Mouse (Mus musculus): ENCODE results near the gene Agtpbp1.
"Not testable (repeated sequence)": the region's sequence is repeated elsewhere in the genome, so short reads cannot be mapped to it uniquely, and the experiment has no call there.

Agtpbp1 gene

GRCm38 (mm10) chr13:59584947-59585647 lies at the start of gene Agtpbp1, which contains the start of gene Naa35:
Agtpbp1 (minus strand) TSS chr13:59585227.
Naa35 (plus strand) TSS chr13:59585259.
- in situ Hi-C loops (cut with MboI; ENCODE audit: low pct_unique_long_range_greater_than_20kb in 1 of 2, low sequenced_read_pairs in 2 of 2, unreplicated experiment in 1 of 2) = no loop called here

GRCm38 (mm10) chr13:59634637-59635036 lies 49.6 kb upstream of the Agtpbp1 start:
- in situ Hi-C loops (cut with MboI; ENCODE audit: low pct_unique_long_range_greater_than_20kb in 1 of 2, low sequenced_read_pairs in 2 of 2, unreplicated experiment in 1 of 2) = no loop called here

- in situ Hi-C loops (cut with MboI; ENCODE audit: low pct_unique_long_range_greater_than_20kb in 1 of 2, low sequenced_read_pairs in 2 of 2, unreplicated experiment in 1 of 2) = no loop called here
Observed at GRCm38 (mm10) chr13:59626739-59627138, 41.7 kb upstream of the Agtpbp1 start.

- in situ Hi-C loops (cut with MboI; ENCODE audit: low pct_unique_long_range_greater_than_20kb in 1 of 2, low sequenced_read_pairs in 2 of 2, unreplicated experiment in 1 of 2) = no loop called here
Observed at GRCm38 (mm10) chr13:59624903-59625302, 39.9 kb upstream of the Agtpbp1 start.

- in situ Hi-C loops (cut with MboI; ENCODE audit: low pct_unique_long_range_greater_than_20kb in 1 of 2, low sequenced_read_pairs in 2 of 2, unreplicated experiment in 1 of 2) = no loop called here
Observed at GRCm38 (mm10) chr13:59624389-59624788, 39.4 kb upstream of the Agtpbp1 start.

GRCm38 (mm10) chr13:59621643-59622489 lies 36.8 kb upstream of the Agtpbp1 start:
- in situ Hi-C loops (cut with MboI; ENCODE audit: low pct_unique_long_range_greater_than_20kb in 1 of 2, low sequenced_read_pairs in 2 of 2, unreplicated experiment in 1 of 2) = no loop called here

GRCm38 (mm10) chr13:59618463-59618862 lies 33.4 kb upstream of the Agtpbp1 start:
- in situ Hi-C loops (cut with MboI; ENCODE audit: low pct_unique_long_range_greater_than_20kb in 1 of 2, low sequenced_read_pairs in 2 of 2, unreplicated experiment in 1 of 2) = no loop called here

GRCm38 (mm10) chr13:59615554-59615953 lies 30.5 kb upstream of the Agtpbp1 start:
- in situ Hi-C loops (cut with MboI; ENCODE audit: low pct_unique_long_range_greater_than_20kb in 1 of 2, low sequenced_read_pairs in 2 of 2, unreplicated experiment in 1 of 2) = no loop called here

GRCm38 (mm10) chr13:59615152-59615551 lies 30.1 kb upstream of the Agtpbp1 start:
- in situ Hi-C loops (cut with MboI; ENCODE audit: low pct_unique_long_range_greater_than_20kb in 1 of 2, low sequenced_read_pairs in 2 of 2, unreplicated experiment in 1 of 2) = no loop called here

GRCm38 (mm10) chr13:59613868-59614267 lies 28.8 kb upstream of the Agtpbp1 start:
- in situ Hi-C loops (cut with MboI; ENCODE audit: low pct_unique_long_range_greater_than_20kb in 1 of 2, low sequenced_read_pairs in 2 of 2, unreplicated experiment in 1 of 2) = no loop called here

GRCm38 (mm10) chr13:59610437-59610836 lies 25.4 kb upstream of the Agtpbp1 start:
- in situ Hi-C loops (cut with MboI; ENCODE audit: low pct_unique_long_range_greater_than_20kb in 1 of 2, low sequenced_read_pairs in 2 of 2, unreplicated experiment in 1 of 2) = no loop called here

- in situ Hi-C loops (cut with MboI; ENCODE audit: low pct_unique_long_range_greater_than_20kb in 1 of 2, low sequenced_read_pairs in 2 of 2, unreplicated experiment in 1 of 2) = no loop called here
Observed at GRCm38 (mm10) chr13:59609885-59610284, 24.9 kb upstream of the Agtpbp1 start.

- in situ Hi-C loops (cut with MboI; ENCODE audit: low pct_unique_long_range_greater_than_20kb in 1 of 2, low sequenced_read_pairs in 2 of 2, unreplicated experiment in 1 of 2) = no loop called here
Observed at GRCm38 (mm10) chr13:59605221-59605922, 20.3 kb upstream of the Agtpbp1 start.

- in situ Hi-C loops (cut with MboI; ENCODE audit: low pct_unique_long_range_greater_than_20kb in 1 of 2, low sequenced_read_pairs in 2 of 2, unreplicated experiment in 1 of 2) = no loop called here
Observed at GRCm38 (mm10) chr13:59604511-59604910, 19.5 kb upstream of the Agtpbp1 start.

- in situ Hi-C loops (cut with MboI; ENCODE audit: low pct_unique_long_range_greater_than_20kb in 1 of 2, low sequenced_read_pairs in 2 of 2, unreplicated experiment in 1 of 2) = no loop called here
Observed at GRCm38 (mm10) chr13:59603096-59603495, 18.1 kb upstream of the Agtpbp1 start.

GRCm38 (mm10) chr13:59592630-59593029 lies 7.6 kb upstream of the Agtpbp1 start:
- in situ Hi-C loops (cut with MboI; ENCODE audit: low pct_unique_long_range_greater_than_20kb in 1 of 2, low sequenced_read_pairs in 2 of 2, unreplicated experiment in 1 of 2) = no loop called here

GRCm38 (mm10) chr13:59592058-59592457 lies 7.0 kb upstream of the Agtpbp1 start:
- in situ Hi-C loops (cut with MboI; ENCODE audit: low pct_unique_long_range_greater_than_20kb in 1 of 2, low sequenced_read_pairs in 2 of 2, unreplicated experiment in 1 of 2) = not testable (repeated sequence)

GRCm38 (mm10) chr13:59590691-59591090 lies 5.7 kb upstream of the Agtpbp1 start:
- in situ Hi-C loops (cut with MboI; ENCODE audit: low pct_unique_long_range_greater_than_20kb in 1 of 2, low sequenced_read_pairs in 2 of 2, unreplicated experiment in 1 of 2) = no loop called here

GRCm38 (mm10) chr13:59589672-59590071 lies 4.6 kb upstream of the Agtpbp1 start:
- in situ Hi-C loops (cut with MboI; ENCODE audit: low pct_unique_long_range_greater_than_20kb in 1 of 2, low sequenced_read_pairs in 2 of 2, unreplicated experiment in 1 of 2) = no loop called here
